Mouse (Mus musculus) small intestine, adult 10 weeks (tissue): Measurements from ENCODE around the gene 2310033P09Rik. TPM values are rescaled to one million over a fixed set of nuclear protein-coding genes. Genes with fewer than 3 reads are reported as not detected.

Experiments used
- polyA plus RNA-seq: library from polyadenylated mRNA; stranded (reverse); fragments of 350-450 nt; fragmentation: Illumina TruSeq; extraction: RNeasy Lipid Tissue Mini Kit (QIAGEN cat#74804); gene quantifications from one replicate; pipeline ENCODE4 v1.2.3, GENCODE M21; 2014; ENCODE audit warnings: low replicate concordance

2310033P09Rik gene
- polyA plus RNA-seq = 0.45 TPM

GRCm38 (mm10) chr11:59208153-59208831, at the start of gene 2310033P09Rik:
Gene 2310033P09Rik (plus strand): TSS chr11:59208321.

DNA sequence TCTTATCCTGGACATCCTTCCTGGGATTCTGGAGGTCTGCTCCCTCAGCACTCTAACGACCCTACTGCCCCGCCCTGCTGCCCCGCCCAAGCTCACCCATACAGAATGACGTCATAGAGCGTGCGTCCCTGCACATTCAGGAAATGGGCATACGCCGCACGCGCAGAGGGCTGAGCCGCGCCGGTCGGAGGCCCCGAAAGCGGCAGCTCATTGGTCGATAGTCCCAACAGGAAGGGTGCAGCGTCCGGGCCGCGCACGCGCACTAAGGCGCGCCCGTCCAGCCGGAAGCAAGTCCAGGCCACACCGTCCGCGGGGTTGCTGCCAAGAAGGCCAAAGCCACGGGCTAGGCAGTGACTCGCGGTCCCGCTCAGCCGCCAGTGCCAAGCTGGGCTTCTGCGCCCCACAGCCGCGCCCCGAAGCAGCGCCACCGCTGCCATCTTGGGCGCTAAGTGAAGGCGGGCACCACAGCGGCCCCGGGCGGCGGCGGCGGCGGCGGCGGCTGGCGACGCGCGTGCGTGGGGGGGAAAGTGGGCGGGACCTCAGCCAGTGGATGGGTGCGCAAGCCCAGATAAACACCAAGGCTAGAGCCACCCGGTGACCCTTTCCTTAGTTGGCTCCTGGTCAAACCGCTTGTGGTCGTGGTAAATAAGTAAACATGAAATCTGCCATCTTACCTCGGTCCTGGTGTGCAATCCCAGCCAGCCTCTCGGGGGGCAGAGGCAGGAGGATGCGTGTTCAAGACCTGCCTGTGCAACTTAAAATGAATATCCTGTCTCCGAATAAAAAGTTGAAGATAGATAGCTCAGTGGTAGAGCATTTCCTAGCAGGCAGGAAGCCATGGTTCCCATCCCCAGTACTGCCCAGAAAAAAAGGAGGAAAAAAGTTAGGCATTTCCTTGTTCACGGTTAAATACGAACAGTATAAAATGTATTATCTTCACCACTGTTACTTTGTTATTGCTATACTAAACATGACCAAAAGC, 44.6 kb upstream of the 2310033P09Rik start, which contains the start of gene Iba57:
Gene Iba57, minus strand, starts transcription at position 485 of the 982 bp plus-strand sequence.

GRCm38 (mm10) chr11:59182864-59183331, 25.2 kb upstream of the 2310033P09Rik start, which contains the start of gene Gjc2:
Gene Gjc2 (minus strand): TSS chr11:59183213.

DNA sequence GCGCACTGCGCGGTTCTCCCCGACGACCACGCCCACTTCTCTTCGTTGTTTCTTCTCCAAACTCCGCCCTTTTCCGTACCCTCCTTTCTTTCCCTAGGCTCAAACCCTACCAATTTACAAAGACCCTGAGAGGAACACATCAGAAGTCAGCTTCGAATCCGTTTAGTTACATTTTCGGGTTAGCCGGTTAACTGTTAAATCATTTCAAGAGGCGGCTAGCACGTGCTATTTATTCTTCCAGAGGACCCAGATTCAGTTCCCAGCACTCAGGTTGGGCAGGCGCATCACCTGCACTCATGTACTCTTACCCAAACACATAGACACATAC, 16.1 kb upstream of the 2310033P09Rik start, which contains the start of gene Guk1:
Gene Guk1, minus strand, starts transcription at position 154 of the 328 bp plus-strand sequence.

GRCm38 (mm10) chr11:59202081-59202995, 5.8 kb upstream of the 2310033P09Rik start, which contains the start of gene Mrpl55:
Gene Mrpl55 (plus strand): TSS chr11:59202486.

GRCm38 (mm10) chr11:59228122-59228953, 20.2 kb downstream of the 2310033P09Rik start, which contains the start of gene Arf1:
Gene Arf1 (minus strand): TSS chr11:59228270.

Other genes starting within 250 kb of the 2310033P09Rik start
- 1.6 TPM for gene Trim11, start 230.2 kb upstream of the 2310033P09Rik start, polyA plus RNA-seq
- gene Obscn, start 71.9 kb upstream of the 2310033P09Rik start, polyA plus RNA-seq = not detected
- gene Iba57, start 44.6 kb upstream of the 2310033P09Rik start, polyA plus RNA-seq = 0.78 TPM
- not detected for gene Gjc2, start 25.1 kb upstream of the 2310033P09Rik start, polyA plus RNA-seq
- 3.9 TPM for gene Guk1, start 16.1 kb upstream of the 2310033P09Rik start, polyA plus RNA-seq
- 14.2 TPM for gene Mrpl55, start 5.8 kb upstream of the 2310033P09Rik start, polyA plus RNA-seq
- gene Arf1, start 19.9 kb downstream of the 2310033P09Rik start, polyA plus RNA-seq = 277 TPM
- not detected for gene Wnt3a, start 82.4 kb downstream of the 2310033P09Rik start, polyA plus RNA-seq
- gene Wnt9a, start 98.6 kb downstream of the 2310033P09Rik start, polyA plus RNA-seq = 0.19 TPM
- gene Prss38, start 167.3 kb downstream of the 2310033P09Rik start, polyA plus RNA-seq = not detected
- 7.8 TPM for gene Jmjd4, start 241.7 kb downstream of the 2310033P09Rik start, polyA plus RNA-seq
- 7.9 TPM for gene Snap47, start 242.9 kb downstream of the 2310033P09Rik start, polyA plus RNA-seq